Mouse (Mus musculus) spleen, adult 2 months (tissue): ENCODE measurements around the gene Apof. TPM values are rescaled to one million over a fixed set of nuclear protein-coding genes. Genes with fewer than 3 reads are reported as not detected.
"Not testable (repeated sequence)": the region's sequence is repeated elsewhere in the genome, so short reads cannot be mapped to it uniquely, and the experiment has no call there.

Experiments
- DNase-seq, 2 experiments: peaks; one replicate each; pipeline versions ENCODE4 v3.0.0 to v3.0.0-alpha.2; 2012 to 2021; ENCODE audit warnings: low spot score in 2 of 2, low read depth in 1 of 2
- H3K27ac ChIP-seq: fragments of 200-500 bp; 2 replicates; pipeline ENCODE4 v1.5.1; 2012; ENCODE audit warnings: low read length, inconsistent platforms; ENCODE audit not compliant: insufficient read depth
- H3K27me3 ChIP-seq: fragments of 200-500 bp; 2 replicates; pipeline ENCODE4 v1.6.1; 2012; ENCODE audit warnings: mild to moderate bottlenecking, moderate library complexity, low read length, inconsistent platforms; ENCODE audit not compliant: control insufficient read depth, insufficient read depth
- H3K36me3 ChIP-seq: fragments of 200-500 bp; 2 replicates; pipeline ENCODE4 v1.6.1; 2012; ENCODE audit warnings: mild to moderate bottlenecking, low read length, inconsistent platforms; ENCODE audit not compliant: control insufficient read depth, insufficient read depth
- H3K4me1 ChIP-seq: fragments of 200-500 bp; 2 replicates; pipeline ENCODE4 v1.6.1; 2011; ENCODE audit warnings: inconsistent platforms; ENCODE audit not compliant: control insufficient read depth, insufficient read depth, insufficient read length
- H3K4me3 ChIP-seq: fragments of 200-500 bp; 2 replicates; pipeline ENCODE4 v1.5.1; 2011; ENCODE audit warnings: mild to moderate bottlenecking, inconsistent platforms; ENCODE audit not compliant: insufficient read depth, insufficient read length; ENCODE audit errors: extremely low read depth
- CTCF ChIP-seq: fragments of 200-500 bp; IDR thresholded peaks from 2 replicates; pipeline ENCODE4 v1.5.1; 2011; ENCODE audit warnings: mild to moderate bottlenecking, inconsistent platforms; ENCODE audit not compliant: insufficient read depth, insufficient read length, insufficient replicate concordance; ENCODE audit errors: extremely low read depth
- POLR2A ChIP-seq: fragments of 200-500 bp; IDR thresholded peaks from 2 replicates; pipeline ENCODE4 v1.6.1; 2011; ENCODE audit warnings: low read depth, low read length, inconsistent platforms
- WGBS: fragments of 180-500 bp; shearing (Covaris S2); methylation state at CpG from one replicate; pipeline ENCODE4 v1.1.7; 2018; 5-methylcytosine and 5-hydroxymethylcytosine counted together
- polyA plus RNA-seq: library from polyadenylated mRNA; depleted of rRNA; stranded (reverse); fragments of >200 nt; gene quantifications from 2 replicates; pipeline ENCODE4 v1.2.3, GENCODE M21; 2012

Apof gene
- polyA plus RNA-seq, 1 experiment, result 1.0 TPM

DNA sequence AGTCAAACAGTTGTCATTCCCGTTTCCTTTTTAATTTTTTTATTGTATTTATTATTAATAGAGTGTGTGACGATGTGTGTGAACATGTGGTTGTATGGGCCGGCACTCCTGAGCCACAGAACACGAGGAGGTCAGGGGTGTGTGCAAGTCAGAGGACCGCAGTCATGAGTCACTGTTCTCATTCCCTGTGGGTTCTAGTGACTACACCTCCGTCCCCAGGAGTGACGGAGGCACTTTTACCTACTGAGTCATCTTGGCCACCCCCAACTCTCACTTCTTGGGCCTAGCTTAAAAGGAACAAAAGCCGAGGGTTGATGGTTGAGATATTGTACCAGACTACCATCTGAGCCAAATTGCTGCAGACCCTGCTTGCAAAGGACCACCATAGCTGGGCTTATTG is 12.1 kb upstream of the Apof start:
- H3K4me1 ChIP-seq, result peaks cover 9% of the 10 kb centered on the region; the same call in 1 of the 2 replicates
- H3K4me3 ChIP-seq, result no peak overlapping the region
- H3K27me3 ChIP-seq, result no peaks in the 10 kb centered on the region
- H3K27ac ChIP-seq, result no peak overlapping the region
- TF ChIP-seq POLR2A (no peak), CTCF (no peak)
- WGBS, result 91% methylated on average over 8 of the region's 8 CpGs
- DNase-seq, result no peak
- peaks cover 3% of the 10 kb centered on the region for H3K36me3 ChIP-seq

- H3K4me1 ChIP-seq, result peaks cover 21% of the 10 kb centered on the region
- no peaks in the 10 kb centered on the region for H3K27me3 ChIP-seq
- peak; percentile 33 to 48 for DNase-seq
- TF ChIP-seq POLR2A (no peak), CTCF (no peak)
- peak overlapping the region; percentile 67 for H3K27ac ChIP-seq
- H3K4me3 ChIP-seq, result no peak overlapping the region
- WGBS, result 16% methylated on average over 4 of the region's 4 CpGs
- H3K36me3 ChIP-seq, result no peaks in the 10 kb centered on the region
Measured at GRCm38 (mm10) chr10:128258953-128259352, 9.5 kb upstream of the Apof start.

GRCm38 (mm10) chr10:128259946-128260345 is 8.5 kb upstream of the Apof start:
- no peak overlapping the region for H3K27ac ChIP-seq
- H3K4me3 ChIP-seq, result no peak overlapping the region
- H3K36me3 ChIP-seq, result no peaks in the 10 kb centered on the region
- WGBS, result 70% methylated on average over 5 of the region's 5 CpGs
- TF ChIP-seq POLR2A, result no peak
- TF ChIP-seq CTCF, result no peak
- peaks cover 21% of the 10 kb centered on the region for H3K4me1 ChIP-seq
- H3K27me3 ChIP-seq, result no peaks in the 10 kb centered on the region
- DNase-seq, result no peak

DNA sequence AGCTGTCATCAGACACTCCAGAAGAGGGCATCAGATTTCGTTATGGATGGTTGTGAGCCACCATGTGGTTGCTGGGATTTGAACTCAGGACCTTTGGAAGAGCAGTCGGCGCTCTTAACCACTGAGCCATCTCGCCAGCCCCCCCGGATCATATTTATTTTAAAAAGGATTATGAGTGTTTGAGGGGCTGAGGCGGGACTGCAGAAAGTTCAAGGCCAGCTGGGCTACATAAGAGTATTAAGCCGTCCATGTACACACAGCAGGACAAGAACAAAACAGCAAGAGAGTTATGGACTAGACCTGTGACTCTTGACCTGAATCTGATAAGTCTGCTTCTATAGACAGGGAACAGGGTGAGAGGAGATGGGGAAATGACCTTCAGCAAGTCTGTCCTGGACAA is 8.1 kb upstream of the Apof start:
- not testable (repeated sequence) for H3K27ac ChIP-seq, H3K36me3 ChIP-seq, H3K4me3 ChIP-seq, H3K27me3 ChIP-seq, DNase-seq
- H3K4me1 ChIP-seq, result peaks cover 21% of the 10 kb centered on the region
- 91% methylated on average over 7 of the region's 7 CpGs for WGBS

DNA sequence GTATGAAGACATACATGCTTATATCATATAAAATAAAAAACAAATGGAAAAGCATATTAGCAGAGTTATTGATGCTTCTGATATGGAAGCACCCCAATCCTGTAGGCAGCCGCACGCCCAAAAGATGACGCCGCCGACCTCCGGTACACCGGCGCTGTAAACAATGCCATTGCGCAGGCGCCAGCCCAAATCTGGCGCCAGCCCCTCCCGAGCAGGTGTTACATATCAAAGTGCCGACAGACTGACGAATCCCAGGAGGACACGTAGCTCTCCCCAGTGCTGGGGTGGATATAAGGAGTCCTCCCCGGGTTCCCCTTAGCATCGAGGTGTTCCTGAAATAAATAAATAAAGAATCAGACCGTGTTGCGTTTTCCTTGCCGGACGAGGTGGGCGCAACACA is 6.2 kb upstream of the Apof start:
- peaks cover 21% of the 10 kb centered on the region for H3K4me1 ChIP-seq
- H3K4me3 ChIP-seq, result no peak overlapping the region
- TF ChIP-seq CTCF, result no peak
- no peak for TF ChIP-seq POLR2A
- 95% methylated on average over 22 of the region's 22 CpGs for WGBS
- H3K36me3 ChIP-seq, result no peaks in the 10 kb centered on the region
- DNase-seq, result no peak
- peak overlapping the region; percentile 85 for H3K27ac ChIP-seq
- H3K27me3 ChIP-seq, result no peaks in the 10 kb centered on the region

DNA sequence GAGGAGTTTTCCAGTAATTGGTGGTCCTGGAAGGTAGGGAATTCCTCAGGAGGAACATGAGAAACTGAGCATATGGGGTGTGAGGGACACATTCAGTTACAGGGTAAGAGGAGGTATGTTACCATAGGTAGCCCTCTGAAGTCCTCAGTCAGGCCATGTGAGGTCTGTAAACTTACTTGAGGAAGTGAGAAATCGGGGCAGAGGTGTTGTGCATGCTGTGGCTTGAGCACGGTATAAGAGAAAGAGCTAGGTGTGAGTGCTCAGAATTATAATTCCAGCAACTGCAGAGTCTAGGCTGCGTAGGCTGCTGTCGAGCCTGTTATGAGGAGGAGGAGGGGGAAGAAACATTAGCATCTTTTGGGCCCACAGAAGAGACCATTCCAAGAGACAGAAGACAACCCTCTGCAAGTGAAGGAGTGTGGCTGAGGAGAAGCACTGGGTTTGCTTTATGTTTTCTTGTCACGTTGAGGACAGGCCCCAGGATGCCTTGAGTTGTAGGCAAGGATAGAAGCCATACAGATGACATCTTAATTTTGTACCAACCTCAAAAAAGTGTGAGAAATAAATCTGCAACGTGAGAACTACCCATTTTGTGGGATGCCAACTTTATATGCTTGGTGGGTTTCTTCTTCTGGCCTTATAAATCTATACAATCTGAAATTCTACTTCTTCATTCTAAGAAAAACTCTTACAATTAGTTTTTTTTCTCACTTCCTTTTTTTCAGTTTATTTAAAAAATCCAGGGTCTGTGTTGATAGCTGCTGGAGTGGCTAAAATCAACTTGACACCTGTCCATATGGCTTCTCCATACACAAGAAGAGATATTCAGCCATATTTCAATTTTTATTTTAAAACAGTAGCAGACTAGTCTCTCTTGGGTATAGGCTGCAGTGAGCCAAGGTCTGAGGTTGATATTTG is 4.8 kb upstream of the Apof start:
- Histone ChIP-seq H3K27me3 (no peaks in the 10 kb centered on the region), H3K4me1 (peaks cover 21% of the 10 kb centered on the region), H3K36me3 (no peaks in the 10 kb centered on the region), H3K27ac (peak overlapping the region; percentile 85), H3K4me3 (no peak overlapping the region)
- peak in 1 of 2 experiments; percentile 36 for DNase-seq
- TF ChIP-seq POLR2A (no peak; the same call in 1 of the 2 replicates), CTCF (no peak)
- WGBS, result 30% methylated on average over 6 of the region's 6 CpGs

DNA sequence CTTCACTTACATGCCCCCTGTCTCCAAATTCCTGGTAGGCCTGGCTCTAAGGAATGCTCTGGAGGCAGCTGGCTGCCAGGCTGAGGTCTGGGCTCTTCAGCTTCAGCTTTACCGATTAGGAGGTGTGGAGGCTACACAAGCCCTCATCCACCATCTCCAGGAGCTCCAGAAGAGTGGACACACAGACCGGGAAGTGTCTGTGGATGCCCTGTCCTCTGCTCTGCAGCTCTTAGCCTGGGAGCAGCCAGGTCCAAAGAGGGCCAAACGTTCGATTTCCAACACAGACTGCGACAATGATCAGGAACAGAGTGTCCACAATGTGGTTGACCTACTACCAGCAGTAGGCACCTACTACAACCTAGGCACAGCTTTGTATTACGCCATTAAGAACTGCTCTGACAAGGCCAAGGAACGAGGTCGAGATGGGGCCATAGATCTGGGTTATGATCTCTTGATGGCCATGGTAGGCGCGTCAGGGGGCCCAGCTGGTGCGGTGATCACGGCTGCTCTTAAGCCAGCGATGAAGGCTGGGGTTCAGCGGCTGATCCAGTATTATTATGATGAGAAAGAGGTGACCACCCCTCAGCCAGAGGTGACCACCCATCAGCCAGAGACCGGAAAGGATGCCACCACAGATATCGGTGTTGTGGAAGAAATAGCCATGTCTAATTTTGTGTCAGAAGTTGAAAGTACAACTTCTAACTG is 887 bp downstream of the Apof start:
- Histone ChIP-seq H3K4me3 (no peak overlapping the region), H3K4me1 (no peaks in the 10 kb centered on the region; the same call in none of the 2 replicates), H3K36me3 (no peaks in the 10 kb centered on the region), H3K27ac (peak overlapping the region; percentile 62), H3K27me3 (no peaks in the 10 kb centered on the region)
- WGBS, result 93% methylated on average over 16 of the region's 16 CpGs
- TF ChIP-seq CTCF (no peak), POLR2A (no peak)
- no peak for DNase-seq
